Mouse (Mus musculus) embryonic facial prominence, embryonic 14.5 days (tissue): ENCODE measurements around the gene Proz. TPM values are rescaled to one million over a fixed set of nuclear protein-coding genes. Genes with fewer than 3 reads are reported as not detected.
"Not testable (repeated sequence)": the region's sequence is repeated elsewhere in the genome, so short reads cannot be mapped to it uniquely, and the experiment has no call there.

Source experiments
- ATAC-seq: fragments of 200-750 bp; cut with Nextera tagmentation; 2 replicates; pipeline ENCODE4 v1.8.0; 2017; ENCODE audit warnings: low read depth, moderate number of reproducible peaks, moderate TSS enrichment
- DNase-seq: peaks from one replicate; pipeline ENCODE4 v3.0.0-alpha.2; 2015; ENCODE audit warnings: low spot score
- H3K27ac ChIP-seq: fragments of 300-500 bp; sonication (generic); replicated peaks from 2 replicates; pipeline ENCODE4 v1.5.1; 2014; ENCODE audit warnings: low read depth, mild to moderate bottlenecking, low read length, moderate library complexity
- H3K27me3 ChIP-seq: fragments of 300-500 bp; sonication (generic); replicated peaks from 2 replicates; pipeline ENCODE4 v1.6.1; 2014; ENCODE audit warnings: low read length; ENCODE audit not compliant: control insufficient read depth, insufficient read depth
- H3K36me3 ChIP-seq: fragments of 300-500 bp; sonication (generic); 2 replicates; pipeline ENCODE4 v1.6.1; 2014; ENCODE audit warnings: low read length, mixed read lengths; ENCODE audit not compliant: control insufficient read depth, insufficient read depth
- H3K4me1 ChIP-seq: fragments of 300-500 bp; sonication (generic); 2 replicates; pipeline ENCODE4 v1.6.1; 2014; ENCODE audit warnings: antibody characterized with exemption, low read length; ENCODE audit not compliant: control insufficient read depth, insufficient read depth
- H3K4me2 ChIP-seq: fragments of 300-500 bp; sonication (generic); 2 replicates; pipeline ENCODE4 v1.6.1; 2014; ENCODE audit warnings: low read depth, mild to moderate bottlenecking, low read length, moderate library complexity, mixed read lengths
- H3K4me3 ChIP-seq: fragments of 300-500 bp; sonication (generic); 2 replicates; pipeline ENCODE4 v1.5.1; 2014; ENCODE audit warnings: low read depth, mild to moderate bottlenecking, low read length
- H3K9ac ChIP-seq: fragments of 300-500 bp; sonication (generic); 2 replicates; pipeline ENCODE4 v1.6.1; 2014; ENCODE audit warnings: low read depth, mild to moderate bottlenecking, low read length, moderate library complexity, mixed read lengths
- H3K9me3 ChIP-seq: fragments of 300-500 bp; sonication (generic); 2 replicates; pipeline ENCODE4 v1.6.1; 2016; ENCODE audit warnings: low read length; ENCODE audit not compliant: control insufficient read depth
- WGBS: fragments of 180-500 bp; shearing (Covaris S2); extraction: QIAGEN DNeasy Blood & Tissue Kit; methylation state at CpG from one replicate; pipeline ENCODE4 v1.1.7; 2014; 5-methylcytosine and 5-hydroxymethylcytosine counted together
- polyA plus RNA-seq: library from polyadenylated mRNA; unstranded; fragments of >200 nt; fragmentation: Nextera tagmentation; extraction: Ambion mirVana; gene quantifications from 2 replicates; pipeline ENCODE4 v1.2.1, GENCODE M21; 2014

Gene Proz
- polyA plus RNA-seq, 1 experiment from 2014 or later, result 0.24 TPM

DNA sequence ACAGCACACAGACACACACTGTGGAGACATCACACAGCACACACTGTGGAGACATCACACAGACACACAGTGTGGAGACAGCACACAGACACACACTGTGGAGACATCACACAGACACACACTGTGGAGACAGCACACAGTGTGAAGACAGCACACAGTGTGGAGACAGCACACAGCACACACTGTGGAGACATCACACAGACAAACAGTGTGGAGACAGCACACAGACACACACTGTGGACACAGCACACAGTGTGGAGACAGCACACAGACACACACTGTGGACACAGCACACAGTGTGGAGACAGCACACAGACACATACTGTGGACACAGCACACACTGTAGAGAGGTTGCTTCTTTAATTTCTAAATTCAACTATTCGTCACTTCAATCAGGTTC, 14.9 kb downstream of the Proz start:
- ATAC-seq, H3K27me3 ChIP-seq, H3K4me1 ChIP-seq, H3K4me2 ChIP-seq, H3K9ac ChIP-seq, H3K4me3 ChIP-seq, DNase-seq, H3K27ac ChIP-seq, H3K9me3 ChIP-seq: not testable (repeated sequence)
- peaks cover 67% of the 10 kb centered on the region for H3K36me3 ChIP-seq
- WGBS, result 90% methylated on average over 1 of the region's 1 CpGs

DNA sequence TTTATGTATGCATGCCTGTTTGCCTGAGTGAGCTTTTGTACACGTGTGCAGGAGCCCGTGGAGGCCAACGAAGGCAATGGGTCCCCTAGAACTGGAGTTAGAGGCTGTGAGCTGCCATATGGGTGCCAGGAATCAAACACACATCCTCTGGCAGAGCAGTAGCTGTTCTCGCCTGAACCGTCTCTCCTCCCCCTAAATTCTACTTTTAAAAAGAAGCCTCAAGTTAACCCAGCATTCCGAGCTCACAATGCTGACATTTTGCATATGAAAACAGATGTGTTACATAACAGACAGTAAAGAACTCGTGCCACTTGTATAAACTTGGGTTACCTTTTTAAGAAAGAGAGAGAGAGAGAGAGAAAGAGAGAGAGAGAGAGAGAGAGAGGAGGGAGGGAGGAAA, 16.8 kb downstream of the Proz start:
- H3K4me1 ChIP-seq, result no peaks in the 10 kb centered on the region
- no peaks in the 10 kb centered on the region for H3K27me3 ChIP-seq
- no peak overlapping the region for H3K9ac ChIP-seq
- H3K4me2 ChIP-seq, result no peak overlapping the region
- peaks cover 85% of the 10 kb centered on the region for H3K36me3 ChIP-seq
- H3K4me3 ChIP-seq, result no peak overlapping the region
- DNase-seq, result no peak
- 87% methylated on average over 7 of the region's 7 CpGs for WGBS
- no peak overlapping the region for H3K27ac ChIP-seq
- no peak for ATAC-seq
- H3K9me3 ChIP-seq, result no peaks in the 10 kb centered on the region

DNA sequence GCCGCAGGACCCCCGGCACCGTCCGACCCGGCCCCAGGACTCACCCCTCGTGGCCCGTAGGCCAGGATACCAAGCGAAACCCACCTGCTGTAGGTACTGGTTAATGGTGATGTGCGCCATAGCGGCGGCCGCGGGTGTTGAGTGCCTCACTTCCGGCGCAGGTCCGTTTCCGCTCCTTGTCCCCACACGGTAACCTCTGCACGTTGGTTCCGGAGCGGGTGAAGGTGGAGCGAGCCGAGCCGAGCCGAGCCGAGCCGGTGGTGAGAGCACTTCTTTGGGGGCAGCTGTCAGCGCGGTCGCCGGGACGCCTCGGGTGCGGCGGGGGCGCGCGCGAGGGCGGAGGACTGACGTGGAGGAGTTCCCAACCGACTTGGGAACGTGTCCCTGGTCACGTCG, 44.0 kb downstream of the Proz start:
- peak overlapping the region; percentile 93 for H3K4me3 ChIP-seq
- H3K9me3 ChIP-seq, result no peaks in the 10 kb centered on the region
- peak; percentile 94 for DNase-seq
- H3K27me3 ChIP-seq, result no peaks in the 10 kb centered on the region
- peaks cover 13% of the 10 kb centered on the region; the same call in 1 of the 2 replicates for H3K4me1 ChIP-seq
- peak overlapping the region; percentile 91 for H3K27ac ChIP-seq
- H3K9ac ChIP-seq, result peak overlapping the region; percentile 82
- peak; percentile 89 for ATAC-seq
- H3K4me2 ChIP-seq, result peak overlapping the region; percentile 78
- WGBS, result under 1% methylated on average over 34 of the region's 45 CpGs
- H3K36me3 ChIP-seq, result peaks cover 5% of the 10 kb centered on the region

DNA sequence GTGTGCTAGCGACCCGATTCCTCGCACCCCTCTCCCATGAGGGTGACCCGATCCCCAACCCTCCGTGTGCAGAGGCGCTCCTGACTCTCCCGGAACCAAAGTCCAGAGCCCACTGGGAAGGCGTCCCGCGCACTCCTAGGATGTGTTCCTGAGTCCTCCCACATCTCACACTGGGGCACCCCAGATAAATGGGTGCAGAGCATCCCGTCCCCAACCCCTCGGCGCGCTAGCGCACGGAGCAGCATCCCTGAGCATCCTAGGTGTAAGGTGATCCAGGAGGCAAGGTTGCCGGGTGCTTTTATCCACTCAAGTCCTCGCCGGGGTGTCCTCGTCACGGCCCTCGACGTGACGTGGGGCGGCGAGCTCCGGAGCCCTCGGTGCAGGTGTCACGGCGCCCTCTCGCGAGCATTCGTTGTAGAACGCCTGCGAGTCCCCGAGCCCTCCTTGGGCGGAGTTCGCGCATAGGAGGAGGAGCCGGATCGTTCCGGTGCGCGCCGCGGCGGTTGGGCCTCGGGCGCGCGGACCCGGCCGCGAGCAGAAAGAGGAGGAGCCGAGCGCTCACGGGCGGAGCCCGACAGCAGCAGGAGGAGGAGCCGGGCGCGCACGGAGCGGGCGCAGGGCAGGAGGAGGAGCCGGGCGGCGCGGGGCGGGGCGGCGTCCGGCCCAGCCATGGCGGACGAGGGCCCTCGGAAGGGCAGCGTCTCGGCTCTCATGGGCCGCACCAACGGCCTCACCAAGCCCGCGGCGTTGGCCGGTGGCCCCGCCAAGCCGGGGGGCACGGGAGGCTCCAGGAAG, 44.6 kb downstream of the Proz start, which contains the start of the genes Pcid2 and Cul4a:
Pcid2 (minus strand) TSS at position 373 of the 795 bp plus-strand sequence.
Cul4a (plus strand) TSS at position 535 of the 795 bp plus-strand sequence.
- Histone ChIP-seq H3K9me3 (no peaks in the 10 kb centered on the region), H3K4me1 (peaks cover 13% of the 10 kb centered on the region; the same call in 1 of the 2 replicates), H3K36me3 (peaks cover 5% of the 10 kb centered on the region), H3K4me3 (peak within 1 kb of the TSS; percentile 93), H3K4me2 (peak within 1 kb of the TSS; percentile 85), H3K27ac (peak within 1 kb of the TSS; percentile 91), H3K9ac (peak within 1 kb of the TSS; percentile 97), H3K27me3 (no peaks in the 10 kb centered on the region)
- WGBS, result under 1% methylated on average over 41 of the region's 87 CpGs
- ATAC-seq, result peak; percentile 94
- peak; percentile 99 for DNase-seq

DNA sequence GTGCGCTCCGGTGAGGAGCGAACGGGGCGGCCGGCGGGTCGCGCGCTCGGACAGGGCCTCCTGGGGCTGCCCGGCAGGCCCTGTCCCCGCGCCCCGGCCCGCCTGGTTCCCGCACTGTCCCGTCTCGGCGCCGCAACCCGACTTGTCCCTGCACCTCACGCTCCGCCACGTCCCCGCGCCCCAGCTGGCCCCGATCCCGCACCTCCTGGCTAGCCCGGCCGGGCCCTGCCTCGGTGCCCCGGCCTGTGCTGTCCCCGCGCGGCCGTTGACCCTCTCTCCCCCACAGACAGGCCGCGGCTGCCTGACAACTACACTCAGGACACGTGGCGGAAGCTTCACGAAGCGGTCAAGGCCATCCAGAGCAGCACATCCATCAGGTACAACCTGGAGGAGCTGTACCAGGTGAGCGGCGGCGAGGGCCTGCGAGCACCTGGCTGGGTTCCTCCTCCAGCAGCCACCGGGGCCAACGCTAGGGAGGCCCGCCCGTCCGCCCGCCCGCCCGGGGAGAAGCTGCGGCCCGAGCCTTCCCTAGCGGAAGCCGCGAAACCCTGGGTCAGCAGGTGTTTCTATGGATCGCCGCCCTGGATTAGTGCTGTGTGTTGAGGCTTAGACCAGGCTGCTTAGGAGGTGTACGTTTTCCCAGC, 45.3 kb downstream of the Proz start:
- peak; percentile 38 for ATAC-seq
- DNase-seq, result peak; percentile 35
- no peaks in the 10 kb centered on the region for H3K27me3 ChIP-seq
- H3K27ac ChIP-seq, result peak overlapping the region; percentile 87
- peak overlapping the region; percentile 97 for H3K9ac ChIP-seq
- peak overlapping the region; percentile 85 for H3K4me2 ChIP-seq
- 0% methylated on average over 15 of the region's 63 CpGs for WGBS
- peaks cover 13% of the 10 kb centered on the region; the same call in 1 of the 2 replicates for H3K4me1 ChIP-seq
- no peaks in the 10 kb centered on the region for H3K9me3 ChIP-seq
- H3K4me3 ChIP-seq, result peak overlapping the region; percentile 93
- peaks cover 5% of the 10 kb centered on the region for H3K36me3 ChIP-seq

DNA sequence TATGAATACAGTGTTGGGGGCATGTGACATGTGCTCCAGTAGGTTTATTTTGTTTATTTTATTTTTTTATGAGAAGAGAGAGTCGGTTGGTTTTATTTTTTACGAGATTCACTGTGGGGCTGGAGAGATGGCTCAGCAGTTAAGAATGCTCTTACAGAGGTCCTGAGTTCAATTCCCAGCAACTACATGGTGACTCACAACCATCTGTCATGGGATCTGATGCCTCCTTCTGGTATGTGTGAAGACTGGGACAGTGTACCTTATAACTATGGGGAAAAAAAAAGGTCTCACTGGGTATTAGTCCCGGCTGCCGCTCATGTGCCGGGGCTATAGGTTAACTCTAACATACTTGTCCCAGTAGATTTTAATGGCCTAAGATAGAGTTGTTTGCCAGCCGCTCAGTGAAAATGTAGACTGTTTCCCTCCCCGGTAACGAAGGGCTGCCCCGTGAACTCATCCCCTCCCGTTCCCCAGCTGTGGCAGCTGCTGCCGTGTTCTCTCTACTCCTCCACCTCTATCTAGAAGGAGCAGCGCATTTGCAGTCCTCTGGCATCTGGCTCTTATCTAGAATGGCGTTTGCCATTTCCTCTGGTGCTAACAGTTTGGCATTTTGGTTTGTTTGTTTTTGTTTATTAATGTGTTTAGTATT, 47.4 kb downstream of the Proz start:
- no peaks in the 10 kb centered on the region for H3K9me3 ChIP-seq

DNA sequence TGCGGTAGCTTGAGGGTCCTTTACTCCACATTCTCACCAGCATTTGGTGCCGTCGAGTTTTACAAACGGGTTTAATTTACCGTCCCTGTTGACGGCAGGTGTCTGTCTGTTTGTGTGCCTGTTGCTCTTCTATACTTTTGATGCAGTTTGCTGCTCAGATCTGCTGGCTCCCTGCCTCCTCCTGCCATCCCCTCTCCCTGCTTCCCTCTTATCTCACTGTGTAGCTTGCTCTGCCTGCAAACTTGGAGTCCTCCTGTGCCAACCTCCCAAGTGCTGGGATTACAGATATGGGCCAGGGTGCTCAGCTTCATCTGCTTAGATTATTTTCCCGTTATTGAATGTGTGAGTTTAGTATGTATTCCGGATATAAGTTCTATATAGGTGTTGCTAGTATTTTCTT, 48.3 kb downstream of the Proz start:
- Histone ChIP-seq H3K4me3 (no peak overlapping the region), H3K27me3 (no peaks in the 10 kb centered on the region), H3K9me3 (no peaks in the 10 kb centered on the region), H3K4me1 (peaks cover 8% of the 10 kb centered on the region; the same call in 1 of the 2 replicates), H3K27ac (no peak overlapping the region), H3K36me3 (peaks cover 18% of the 10 kb centered on the region), H3K4me2 (no peak overlapping the region), H3K9ac (no peak overlapping the region)
- DNase-seq (no peak), ATAC-seq (no peak)
- WGBS, result 85% methylated on average over 8 of the region's 8 CpGs

More for the DNA sequence above, 47.4 kb downstream of the Proz start:
- peaks cover 13% of the 10 kb centered on the region; the same call in 1 of the 2 replicates for H3K4me1 ChIP-seq
- no peak for ATAC-seq
- peaks cover 14% of the 10 kb centered on the region for H3K36me3 ChIP-seq
- no peaks in the 10 kb centered on the region for H3K27me3 ChIP-seq
- H3K4me2 ChIP-seq, result no peak overlapping the region
- no peak overlapping the region for H3K9ac ChIP-seq
- H3K27ac ChIP-seq, result no peak overlapping the region
- no peak for DNase-seq
- 90% methylated on average over 13 of the region's 13 CpGs for WGBS
- H3K4me3 ChIP-seq, result no peak overlapping the region

DNA sequence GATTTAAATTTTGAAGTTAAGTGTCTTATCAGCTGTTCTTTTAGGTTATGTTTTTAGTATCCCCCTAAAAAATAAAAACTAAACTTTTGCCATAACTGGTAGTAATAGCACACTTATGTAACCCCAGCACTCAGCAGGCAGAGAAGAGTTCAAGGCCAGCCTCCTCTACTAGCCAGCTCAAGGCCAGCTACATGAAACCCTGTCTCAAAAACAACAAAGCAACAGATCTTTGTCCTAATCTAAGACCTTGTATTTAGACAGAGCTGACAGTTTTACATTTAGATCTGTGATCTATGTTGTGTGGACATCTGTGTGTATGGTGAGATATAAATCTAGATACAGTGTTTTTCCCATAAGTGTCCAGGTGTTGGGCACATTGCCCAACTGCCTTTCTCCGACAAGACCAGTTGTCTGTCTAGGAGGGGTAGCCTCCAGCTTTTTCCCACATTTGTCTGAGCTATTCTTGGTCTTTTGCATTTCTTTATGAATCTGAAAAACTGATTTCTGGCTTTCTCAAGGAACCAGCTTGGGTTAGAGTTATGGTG, 48.8 kb downstream of the Proz start:
- no peak overlapping the region for H3K4me2 ChIP-seq
- H3K36me3 ChIP-seq, result peaks cover 19% of the 10 kb centered on the region
- ATAC-seq, result no peak
- 58% methylated on average over 1 of the region's 1 CpGs for WGBS
- no peak overlapping the region for H3K9ac ChIP-seq
- H3K9me3 ChIP-seq, result no peaks in the 10 kb centered on the region
- DNase-seq, result peak; percentile 41
- H3K4me1 ChIP-seq, result 0 out of 2 replicates have a peak, but pooled peaks cover 7% of the 10 kb centered on the region
- no peaks in the 10 kb centered on the region for H3K27me3 ChIP-seq
- no peak overlapping the region for H3K4me3 ChIP-seq
- no peak overlapping the region for H3K27ac ChIP-seq
